Mouse (Mus musculus): ENCODE measurements around the gene Hkdc1. TPM values are rescaled to one million over a fixed set of nuclear protein-coding genes. Genes with fewer than 3 reads are reported as not detected.

Hkdc1 gene
- polyA plus RNA-seq, 1 experiment: 0.02 TPM

- Histone ChIP-seq H3K36me3 (ENCODE audit: control insufficient read depth, insufficient read depth) (no peaks in the 10 kb centered on the region), H3K79me2 (ENCODE audit: control insufficient read depth, insufficient read depth) (peaks cover 47% of the 10 kb centered on the region), H3K27me3 (ENCODE audit: control insufficient read depth, insufficient read depth, insufficient read length) (no peaks in the 10 kb centered on the region), H3ac (ENCODE audit: control insufficient read depth, insufficient read length) (no peak overlapping the region), H3K4me2 (ENCODE audit: low read depth) (peak overlapping the region; percentile 93), H3K4me3 (peak overlapping the region; percentile 76)
- TF ChIP-seq MAX (IDR thresholded peaks at IDR 0.05; ENCODE audit: low read depth): no peak
- TF ChIP-seq POLR2A (IDR thresholded peaks at IDR 0.05; ENCODE audit: insufficient read length, low read depth): peak; percentile 6
- peak; percentile 14 for TF ChIP-seq TCF12 (IDR thresholded peaks at IDR 0.05; ENCODE audit: insufficient read depth, poor library complexity, severe bottlenecking)
- peak in 2 of 3 experiments; percentile 87 to 96 for TF ChIP-seq MYOG (IDR thresholded peaks at IDR 0.05; ENCODE audit: control insufficient read depth in 1 of 3, insufficient read depth in 1 of 3, insufficient read length in 2 of 3, low read depth in 2 of 3)
- TF ChIP-seq E2F4 (IDR thresholded peaks at IDR 0.05; ENCODE audit: insufficient read depth): no peak
- TF ChIP-seq MYOD1 (IDR thresholded peaks at IDR 0.05; ENCODE audit: control insufficient read depth in 1 of 3, insufficient read length in 2 of 3, low read depth in 2 of 3): peak in 2 of 3 experiments; percentile 65 to 95
- no peak for TF ChIP-seq REST (IDR thresholded peaks at IDR 0.05; ENCODE audit: insufficient read depth, insufficient read length)
- peak; percentile 62 for TF ChIP-seq TCF3 (IDR thresholded peaks at IDR 0.05; ENCODE audit: insufficient read length, low read depth)
Observed at GRCm38 (mm10) chr10:62338176-62338575, 84.1 kb downstream of the Hkdc1 start.

- H3K27me3 ChIP-seq (ENCODE audit: control insufficient read depth, insufficient read depth, insufficient read length): no peaks in the 10 kb centered on the region
- no peak overlapping the region for H3ac ChIP-seq (ENCODE audit: control insufficient read depth, insufficient read length)
- no peak for TF ChIP-seq POLR2AphosphoS2 (IDR thresholded peaks at IDR 0.05; ENCODE audit: insufficient read length, low read depth)
- TF ChIP-seq TCF12 (IDR thresholded peaks at IDR 0.05; ENCODE audit: insufficient read depth, poor library complexity, severe bottlenecking): no peak
- no peak for TF ChIP-seq MAX (IDR thresholded peaks at IDR 0.05; ENCODE audit: low read depth)
- no peak for TF ChIP-seq REST (IDR thresholded peaks at IDR 0.05; ENCODE audit: insufficient read depth, insufficient read length)
- TF ChIP-seq MYOD1 (IDR thresholded peaks at IDR 0.05; ENCODE audit: control insufficient read depth in 1 of 3, insufficient read length in 2 of 3, low read depth in 2 of 3): no peak
- no peak for TF ChIP-seq TCF3 (IDR thresholded peaks at IDR 0.05; ENCODE audit: insufficient read length, low read depth)
- no peak for TF ChIP-seq MYOG (IDR thresholded peaks at IDR 0.05; ENCODE audit: control insufficient read depth in 1 of 3, insufficient read depth in 1 of 3, insufficient read length in 2 of 3, low read depth in 2 of 3)
- no peak for TF ChIP-seq POLR2A (IDR thresholded peaks at IDR 0.05; ENCODE audit: insufficient read length, low read depth)
- TF ChIP-seq SRF (IDR thresholded peaks at IDR 0.05; ENCODE audit: control insufficient read depth, insufficient read length, low read depth): no peak
- no peak for TF ChIP-seq USF1 (IDR thresholded peaks at IDR 0.05; ENCODE audit: low read depth)
- no peak overlapping the region for H3K4me3 ChIP-seq
- peak overlapping the region; percentile 93 for H3K4me2 ChIP-seq (ENCODE audit: low read depth)
- peaks cover 60% of the 10 kb centered on the region for H3K79me2 ChIP-seq (ENCODE audit: control insufficient read depth, insufficient read depth)
- no peaks in the 10 kb centered on the region for H3K36me3 ChIP-seq (ENCODE audit: control insufficient read depth, insufficient read depth)
Observed at GRCm38 (mm10) chr10:62336601-62337578, 85.4 kb downstream of the Hkdc1 start.

GRCm38 (mm10) chr10:62335423-62335776, 86.9 kb downstream of the Hkdc1 start:
- Histone ChIP-seq H3K27me3 (ENCODE audit: control insufficient read depth, insufficient read depth, insufficient read length) (no peaks in the 10 kb centered on the region), H3K79me2 (ENCODE audit: control insufficient read depth, insufficient read depth) (peaks cover 74% of the 10 kb centered on the region), H3K4me2 (ENCODE audit: low read depth) (no peak overlapping the region), H3ac (ENCODE audit: control insufficient read depth, insufficient read length) (no peak overlapping the region), H3K4me3 (no peak overlapping the region), H3K36me3 (ENCODE audit: control insufficient read depth, insufficient read depth) (no peaks in the 10 kb centered on the region)
- TF ChIP-seq E2F4 (IDR thresholded peaks at IDR 0.05; ENCODE audit: insufficient read depth): no peak
- no peak for TF ChIP-seq MYOG (IDR thresholded peaks at IDR 0.05; ENCODE audit: control insufficient read depth in 1 of 3, insufficient read depth in 1 of 3, insufficient read length in 2 of 3, low read depth in 2 of 3)
- TF ChIP-seq SRF (IDR thresholded peaks at IDR 0.05; ENCODE audit: control insufficient read depth, insufficient read length, low read depth): no peak
- TF ChIP-seq POLR2AphosphoS2 (IDR thresholded peaks at IDR 0.05; ENCODE audit: insufficient read length, low read depth): no peak
- TF ChIP-seq TCF12 (IDR thresholded peaks at IDR 0.05; ENCODE audit: insufficient read depth, poor library complexity, severe bottlenecking): no peak
- no peak for TF ChIP-seq USF1 (IDR thresholded peaks at IDR 0.05; ENCODE audit: low read depth)
- TF ChIP-seq TCF3 (IDR thresholded peaks at IDR 0.05; ENCODE audit: insufficient read length, low read depth): no peak
- no peak for TF ChIP-seq POLR2A (IDR thresholded peaks at IDR 0.05; ENCODE audit: insufficient read length, low read depth)
- TF ChIP-seq REST (IDR thresholded peaks at IDR 0.05; ENCODE audit: insufficient read depth, insufficient read length): no peak
- no peak for TF ChIP-seq CEBPB (IDR thresholded peaks at IDR 0.05; ENCODE audit: insufficient read depth, poor library complexity, severe bottlenecking)
- no peak for TF ChIP-seq MYOD1 (IDR thresholded peaks at IDR 0.05; ENCODE audit: control insufficient read depth in 1 of 3, insufficient read length in 2 of 3, low read depth in 2 of 3)
- no peak for TF ChIP-seq MAX (IDR thresholded peaks at IDR 0.05; ENCODE audit: low read depth)

- H3K4me2 ChIP-seq (ENCODE audit: low read depth): no peak overlapping the region
- H3K79me2 ChIP-seq (ENCODE audit: control insufficient read depth, insufficient read depth): peaks cover 74% of the 10 kb centered on the region
- TF ChIP-seq POLR2A (IDR thresholded peaks at IDR 0.05; ENCODE audit: insufficient read length, low read depth) (no peak), POLR2AphosphoS2 (IDR thresholded peaks at IDR 0.05; ENCODE audit: insufficient read length, low read depth) (no peak), MYOG (IDR thresholded peaks at IDR 0.05; ENCODE audit: control insufficient read depth in 1 of 3, insufficient read depth in 1 of 3, insufficient read length in 2 of 3, low read depth in 2 of 3) (no peak), CEBPB (IDR thresholded peaks at IDR 0.05; ENCODE audit: insufficient read depth, poor library complexity, severe bottlenecking) (no peak), REST (IDR thresholded peaks at IDR 0.05; ENCODE audit: insufficient read depth, insufficient read length) (no peak), TCF3 (IDR thresholded peaks at IDR 0.05; ENCODE audit: insufficient read length, low read depth) (no peak), USF1 (IDR thresholded peaks at IDR 0.05; ENCODE audit: low read depth) (no peak), SRF (IDR thresholded peaks at IDR 0.05; ENCODE audit: control insufficient read depth, insufficient read length, low read depth) (no peak)
- H3ac ChIP-seq (ENCODE audit: control insufficient read depth, insufficient read length): no peak overlapping the region
- H3K36me3 ChIP-seq (ENCODE audit: control insufficient read depth, insufficient read depth): no peaks in the 10 kb centered on the region
- H3K4me3 ChIP-seq: no peak overlapping the region
- H3K27me3 ChIP-seq (ENCODE audit: control insufficient read depth, insufficient read depth, insufficient read length): no peaks in the 10 kb centered on the region
Observed at GRCm38 (mm10) chr10:62334686-62335422, 87.4 kb downstream of the Hkdc1 start.
